Mouse (Mus musculus) yolk sac, embryonic 10.5 days (tissue): ENCODE data around the gene Zdhhc19.
"Not testable (repeated sequence)": the region's sequence is repeated elsewhere in the genome, so short reads cannot be mapped to it uniquely, and the experiment has no call there.

ENCODE experiments used
- DNase-seq: peaks from one replicate; pipeline ENCODE4 v3.0.0-alpha.2; 2017; ENCODE audit warnings: low spot score

Zdhhc19 gene

DNA sequence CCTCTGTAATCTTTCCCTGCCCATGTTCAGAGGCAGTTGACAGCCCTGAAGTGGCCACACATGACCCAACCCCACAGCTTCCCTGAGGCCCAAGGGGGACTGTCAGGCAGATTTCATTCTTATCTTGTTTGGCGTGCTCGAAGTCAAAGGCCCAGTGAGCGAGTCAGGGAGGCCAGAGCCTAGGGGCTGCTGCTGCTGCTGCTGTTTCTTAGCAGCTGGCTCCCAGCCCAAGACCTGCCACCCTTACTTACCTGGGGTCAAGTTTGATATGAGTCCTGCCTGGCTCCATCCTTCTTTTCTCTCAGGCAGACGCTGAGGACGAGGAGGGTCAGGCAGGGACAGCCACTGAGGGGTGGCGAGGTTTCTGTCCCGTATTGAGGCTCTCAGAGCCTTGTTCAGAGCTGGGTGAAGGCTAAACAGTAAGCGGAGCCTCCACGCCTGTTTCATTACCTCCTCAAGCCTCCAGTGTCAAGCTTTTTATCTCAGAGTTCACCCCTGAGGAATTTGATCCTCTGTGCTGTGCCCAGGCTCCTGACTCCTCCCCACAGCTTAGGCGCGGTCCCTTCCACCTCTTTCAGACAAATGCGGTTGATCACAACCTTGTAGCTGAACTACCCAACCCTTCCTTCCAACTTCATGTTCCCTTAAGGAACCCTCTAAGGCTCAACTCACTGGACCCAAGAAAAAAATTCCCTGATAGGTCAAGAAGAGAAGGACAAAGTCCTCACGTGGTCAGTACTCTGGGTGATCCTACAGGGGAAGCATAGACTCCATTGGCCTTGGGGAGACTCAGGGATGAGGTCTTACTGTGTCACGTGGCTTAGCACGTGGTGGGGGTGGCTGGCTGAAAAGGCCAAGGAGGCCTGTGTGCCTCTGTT is 8.6 kb upstream of the Zdhhc19 start, which contains the start of gene Slc51a:
Gene Slc51a, minus strand, starts transcription at position 646 of the 878 bp plus-strand sequence.
- DNase-seq, result peak; percentile 57

DNA sequence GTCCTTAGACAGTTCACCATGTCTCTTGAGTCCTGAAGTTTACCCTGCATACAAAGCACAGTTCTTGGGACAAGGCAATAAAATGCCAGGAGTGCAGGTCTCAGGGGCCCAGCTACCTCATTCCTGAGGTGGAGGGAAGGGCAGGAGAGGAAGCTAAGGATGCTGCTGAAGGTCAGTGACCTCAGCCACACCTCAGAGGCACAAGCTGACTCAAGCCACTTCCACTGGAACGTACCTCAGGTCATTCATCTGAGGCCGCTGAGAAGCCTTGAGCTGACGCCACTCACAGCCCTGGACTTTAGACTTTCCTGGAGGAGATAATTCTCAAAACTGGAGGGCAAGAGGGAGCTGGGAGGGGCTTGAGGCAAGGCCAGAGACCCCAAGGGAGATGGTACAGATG is 7.1 kb upstream of the Zdhhc19 start:
- peak; percentile 64 for DNase-seq

DNA sequence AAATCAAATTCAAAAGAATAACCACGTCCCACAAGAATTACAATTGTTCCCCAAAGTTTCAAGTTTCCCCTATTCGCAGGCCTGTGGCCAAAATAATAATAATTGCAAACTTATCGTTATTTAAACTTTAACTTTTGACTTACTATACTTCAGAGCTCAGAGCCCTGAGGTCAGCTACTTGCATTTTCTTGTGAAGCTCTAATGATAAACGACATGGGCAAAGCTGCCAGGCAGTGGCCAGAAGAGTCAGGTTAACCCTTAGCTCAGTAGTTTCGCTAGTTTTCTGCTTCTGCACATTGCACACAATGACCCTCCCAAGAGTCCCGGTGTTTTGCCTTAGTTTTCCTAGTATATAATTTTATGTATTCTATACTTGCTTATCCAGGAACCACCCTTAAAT is 1.7 kb upstream of the Zdhhc19 start:
- DNase-seq, result not testable (repeated sequence)

DNA sequence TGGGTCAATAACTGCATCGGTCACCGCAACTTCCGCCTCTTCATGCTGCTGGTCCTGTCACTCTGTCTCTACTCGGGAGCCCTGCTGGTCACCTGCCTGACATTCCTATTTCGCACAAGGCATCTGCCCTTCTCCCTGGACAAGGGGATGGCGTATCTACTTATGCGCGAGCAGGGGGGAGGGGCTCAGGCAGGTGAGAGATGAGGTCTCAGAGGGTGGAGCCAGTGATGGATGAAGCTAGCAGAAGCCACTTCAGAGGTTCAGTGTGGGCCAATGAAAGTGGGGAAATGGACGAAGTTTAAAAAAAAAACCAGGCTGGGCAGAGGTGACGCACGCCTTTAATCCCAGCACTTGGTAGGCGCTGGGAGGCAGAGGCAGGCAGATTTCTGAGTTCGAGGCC is 2.9 kb downstream of the Zdhhc19 start:
- DNase-seq, result no peak

DNA sequence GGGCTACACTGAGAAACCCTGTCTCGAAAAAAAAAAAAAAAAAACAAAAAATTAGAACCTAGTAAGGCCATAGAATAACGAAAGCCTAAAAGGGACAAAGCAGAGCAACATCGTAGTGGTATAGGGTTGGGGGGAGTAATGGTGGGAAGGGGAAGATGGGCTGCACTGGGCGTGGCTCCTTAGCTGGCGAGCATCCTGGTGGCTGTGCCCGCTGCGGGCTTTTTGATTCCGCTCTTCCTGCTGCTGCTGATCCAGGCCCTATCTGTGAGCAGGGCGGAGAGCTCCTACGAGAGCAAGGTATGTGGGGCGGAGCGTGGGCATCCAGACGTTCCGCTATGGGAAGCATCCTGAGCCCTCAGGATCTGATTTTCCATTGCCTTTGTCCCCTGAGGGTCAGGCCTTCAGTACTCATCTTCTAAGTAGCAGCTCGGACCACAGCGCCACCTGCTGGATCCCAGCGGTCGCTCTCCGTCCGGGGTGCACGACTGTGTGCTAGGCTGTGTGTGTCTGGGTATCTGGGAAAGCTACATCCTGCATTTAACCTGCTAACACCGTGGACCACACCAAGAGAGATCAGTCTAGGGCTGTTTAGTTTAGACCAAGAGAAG is 3.5 kb downstream of the Zdhhc19 start:
- peak; percentile 80 for DNase-seq

DNA sequence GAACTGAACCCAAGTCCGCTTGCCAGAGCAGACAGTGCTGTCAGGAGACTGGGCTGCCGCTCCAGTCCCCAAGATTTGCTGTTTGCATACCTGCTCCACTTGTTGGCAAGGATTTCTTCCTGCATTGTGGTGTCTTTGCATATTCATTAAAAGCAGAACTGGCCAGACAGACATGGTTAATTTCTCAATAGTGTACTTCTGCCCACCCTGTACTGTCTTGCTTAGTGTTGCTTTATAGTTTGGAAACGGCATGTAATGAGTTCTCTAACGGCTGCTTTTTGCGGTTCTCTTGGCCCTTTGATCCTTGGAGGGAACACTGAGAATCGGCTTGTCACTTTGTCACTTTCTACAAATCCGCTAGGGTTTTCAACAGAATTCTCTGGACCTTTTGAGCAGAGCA is 5.4 kb downstream of the Zdhhc19 start:
- DNase-seq, result no peak

DNA sequence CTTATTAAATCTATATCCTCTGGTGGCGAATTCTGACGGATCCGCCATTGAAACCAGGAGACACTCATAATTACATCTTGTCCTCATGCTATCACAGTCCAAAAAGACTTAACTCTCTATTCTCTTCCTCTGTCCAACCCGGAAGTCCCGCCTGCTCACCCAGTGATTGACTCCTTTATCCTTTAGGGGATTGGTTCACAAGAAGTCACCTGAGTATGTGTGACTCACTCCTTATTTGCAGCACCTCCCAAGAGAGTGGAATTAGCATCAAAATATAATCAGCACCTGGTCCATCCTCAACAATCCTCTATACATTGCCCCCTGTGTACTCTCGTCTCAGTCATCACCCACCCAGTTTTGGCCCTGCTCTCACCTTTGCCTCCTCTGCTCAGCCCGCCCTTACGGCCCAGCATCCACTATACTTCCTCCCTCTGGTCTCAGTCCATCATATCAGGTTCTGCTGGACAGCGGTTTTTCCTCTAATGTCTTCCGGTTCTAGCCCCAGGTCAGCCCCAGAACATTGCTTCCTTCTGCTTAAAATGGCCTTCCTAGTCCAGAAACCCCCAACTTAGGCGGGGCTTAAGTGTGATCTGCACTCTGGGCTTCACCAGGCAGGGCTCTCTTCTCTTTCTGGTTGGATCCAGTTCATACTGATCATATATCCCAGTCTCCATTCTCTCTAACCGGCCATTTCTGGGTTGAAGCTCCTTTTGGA is 6.7 kb downstream of the Zdhhc19 start:
- no peak for DNase-seq

DNA sequence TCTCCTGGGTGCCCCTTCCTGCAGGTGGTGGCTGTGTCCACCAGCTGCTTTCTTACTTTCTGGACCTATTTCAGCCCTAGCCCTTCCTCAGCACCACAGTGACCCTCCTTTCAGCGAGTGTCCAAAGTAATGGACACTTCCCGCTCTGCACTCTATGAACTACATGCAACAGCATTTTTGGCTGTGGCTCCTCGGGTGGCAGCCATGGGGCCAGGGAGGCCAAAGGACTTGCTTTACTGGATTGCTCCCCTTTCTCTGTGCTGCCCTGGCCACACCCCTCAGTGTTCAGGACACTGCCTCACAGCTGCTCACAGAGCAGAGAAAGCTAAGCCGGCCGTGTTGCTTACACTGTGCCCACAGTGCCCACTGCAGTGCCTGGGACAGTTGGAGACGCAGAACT is 7.6 kb downstream of the Zdhhc19 start:
- no peak for DNase-seq

DNA sequence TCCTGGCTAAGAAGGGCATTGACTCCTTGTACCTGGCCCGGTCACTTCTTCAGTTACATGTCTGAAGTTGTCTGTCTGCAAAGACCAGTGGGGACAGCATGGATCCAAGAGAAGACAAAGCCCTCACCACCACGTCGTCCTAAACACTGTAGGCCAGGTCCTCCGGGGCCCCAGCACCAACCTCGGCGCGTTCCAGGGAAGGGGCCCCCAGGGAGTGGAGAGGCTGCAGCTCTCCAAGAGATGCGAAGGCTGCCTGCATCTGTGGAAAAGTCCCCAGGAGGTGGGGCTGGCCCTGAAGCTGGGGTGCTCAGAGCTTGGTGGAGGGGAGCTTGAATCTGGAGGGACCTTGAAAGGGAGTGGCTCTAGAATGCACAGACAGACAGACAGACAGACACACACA is 10.2 kb downstream of the Zdhhc19 start:
- no peak for DNase-seq

DNA sequence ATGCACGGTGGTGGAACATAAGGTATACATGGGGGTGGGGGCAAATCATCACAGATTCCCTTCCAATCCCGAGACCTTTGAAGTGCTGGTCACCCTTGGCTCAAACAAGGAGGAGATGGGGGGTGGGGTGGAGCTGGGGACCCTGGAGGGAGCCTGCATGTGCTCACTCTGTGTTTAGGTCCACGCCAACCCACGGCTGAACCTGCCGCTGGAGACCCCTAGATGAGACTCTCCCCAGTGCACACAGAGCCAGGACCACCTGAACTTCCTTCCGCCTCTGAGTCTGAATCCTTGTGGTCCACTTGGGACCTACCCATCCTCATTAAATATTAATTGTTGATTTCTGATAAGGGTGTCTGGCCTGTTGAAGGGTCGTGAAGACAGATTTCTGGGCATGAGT is 10.8 kb downstream of the Zdhhc19 start:
- no peak for DNase-seq

DNA sequence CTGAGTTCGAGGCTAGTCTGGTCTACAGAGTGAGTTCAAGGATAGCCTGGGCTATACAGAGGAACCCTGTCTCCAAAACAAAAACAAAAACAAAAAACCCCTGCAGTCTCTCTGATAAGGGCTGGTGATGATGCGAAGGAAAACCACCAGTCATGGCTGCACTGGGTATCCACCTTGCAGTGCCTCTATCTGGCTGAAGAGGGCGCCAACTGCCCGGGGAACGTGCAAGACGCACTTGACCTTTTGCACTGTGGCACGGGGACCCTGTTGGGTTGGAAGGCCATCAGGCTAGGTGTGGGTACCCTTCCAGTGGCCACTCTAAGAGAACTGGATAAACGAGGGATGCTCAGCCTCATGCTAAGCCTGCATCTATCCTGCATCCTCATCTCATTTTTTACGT is 11.3 kb downstream of the Zdhhc19 start:
- DNase-seq, result peak; percentile 57

DNA sequence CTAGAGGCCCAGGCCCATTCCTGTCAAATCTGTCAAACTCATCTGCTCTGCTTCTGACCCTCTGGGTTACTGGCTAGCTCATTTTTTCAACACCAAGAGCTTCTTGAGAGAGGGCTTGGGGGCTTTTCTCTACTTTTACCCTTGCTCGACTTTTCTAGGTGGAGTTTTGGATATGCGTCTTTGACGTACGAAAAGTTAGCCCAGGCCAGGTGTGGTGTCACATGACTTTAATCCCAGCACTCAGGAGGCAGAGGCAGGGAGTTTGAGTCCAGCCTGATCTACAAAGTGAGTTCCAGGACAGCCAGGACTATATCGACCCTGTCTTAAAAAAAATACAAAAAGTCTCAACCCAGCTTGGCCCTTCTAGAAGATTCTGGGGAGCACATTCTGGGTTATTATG is 12.0 kb downstream of the Zdhhc19 start:
- no peak for DNase-seq

DNA sequence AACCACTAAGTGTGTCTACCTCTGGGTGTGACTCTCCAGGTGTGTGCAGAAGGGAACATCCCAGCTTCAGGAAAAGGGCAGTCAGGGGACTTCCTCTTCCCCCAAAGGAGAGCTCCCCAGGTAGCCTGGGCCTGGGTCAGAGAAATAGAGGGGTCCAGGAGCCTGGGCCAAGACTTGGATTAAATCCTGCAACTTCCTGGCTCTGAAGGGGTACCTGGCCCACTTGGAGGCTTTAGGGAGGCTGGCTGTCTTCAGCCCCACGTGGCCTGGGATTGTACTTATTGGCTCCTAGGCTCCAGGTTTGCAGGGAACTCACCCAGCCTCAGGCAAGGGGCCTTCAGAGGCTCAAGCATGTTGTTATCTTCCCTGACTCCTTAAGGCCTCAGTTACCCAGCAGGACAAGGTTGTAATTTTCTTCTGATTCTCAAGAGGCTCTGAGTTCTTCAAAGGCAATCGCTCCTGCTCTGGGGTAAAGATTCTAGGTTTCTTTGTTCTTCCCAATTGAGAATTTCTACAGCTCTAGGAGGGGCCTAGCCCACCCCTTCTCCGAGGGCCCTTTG is 12.5 kb downstream of the Zdhhc19 start:
- DNase-seq, result no peak

DNA sequence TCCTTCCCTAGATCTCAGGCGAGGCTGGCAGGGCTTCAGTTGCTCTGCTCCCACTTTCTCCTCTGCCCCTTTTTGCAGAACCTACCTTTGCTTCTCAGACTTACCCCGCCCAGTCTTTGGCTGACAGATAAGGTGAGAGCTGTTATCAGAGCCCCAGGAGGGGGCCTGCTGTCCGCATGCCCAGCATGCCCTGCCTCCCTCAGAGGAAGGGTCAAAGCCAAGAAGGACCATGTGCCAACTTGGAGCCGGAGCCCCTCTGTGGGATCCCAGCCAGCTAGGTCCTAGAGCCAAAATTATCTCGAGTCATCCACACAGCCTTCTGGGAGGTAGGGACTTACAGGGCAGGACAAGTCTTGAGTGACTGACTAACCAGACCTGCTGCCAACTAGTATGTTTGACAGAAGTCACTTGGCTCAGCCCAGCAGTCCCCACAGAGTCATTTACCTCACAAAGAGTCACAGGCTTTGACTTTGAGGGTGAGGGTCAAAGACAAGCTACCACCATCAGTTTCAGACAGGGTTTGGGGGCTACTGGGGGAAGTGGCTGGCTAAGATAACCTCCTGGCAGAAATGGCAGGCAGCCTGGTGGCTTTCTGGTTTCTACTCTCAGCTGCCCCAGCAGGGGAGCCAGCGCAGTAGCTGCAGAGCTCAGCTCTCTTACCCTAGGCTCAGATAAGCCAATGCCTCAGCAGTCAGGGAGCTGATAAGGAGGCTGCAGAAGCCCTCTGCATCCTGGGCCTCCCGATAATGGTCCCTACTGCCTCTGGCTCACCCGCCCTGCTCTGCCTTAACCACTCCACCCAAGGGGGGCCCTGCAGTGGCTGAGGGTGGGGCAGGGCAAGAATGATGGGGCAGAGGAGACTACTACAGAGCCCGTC is 13.2 kb downstream of the Zdhhc19 start:
- DNase-seq, result peak; percentile 79

DNA sequence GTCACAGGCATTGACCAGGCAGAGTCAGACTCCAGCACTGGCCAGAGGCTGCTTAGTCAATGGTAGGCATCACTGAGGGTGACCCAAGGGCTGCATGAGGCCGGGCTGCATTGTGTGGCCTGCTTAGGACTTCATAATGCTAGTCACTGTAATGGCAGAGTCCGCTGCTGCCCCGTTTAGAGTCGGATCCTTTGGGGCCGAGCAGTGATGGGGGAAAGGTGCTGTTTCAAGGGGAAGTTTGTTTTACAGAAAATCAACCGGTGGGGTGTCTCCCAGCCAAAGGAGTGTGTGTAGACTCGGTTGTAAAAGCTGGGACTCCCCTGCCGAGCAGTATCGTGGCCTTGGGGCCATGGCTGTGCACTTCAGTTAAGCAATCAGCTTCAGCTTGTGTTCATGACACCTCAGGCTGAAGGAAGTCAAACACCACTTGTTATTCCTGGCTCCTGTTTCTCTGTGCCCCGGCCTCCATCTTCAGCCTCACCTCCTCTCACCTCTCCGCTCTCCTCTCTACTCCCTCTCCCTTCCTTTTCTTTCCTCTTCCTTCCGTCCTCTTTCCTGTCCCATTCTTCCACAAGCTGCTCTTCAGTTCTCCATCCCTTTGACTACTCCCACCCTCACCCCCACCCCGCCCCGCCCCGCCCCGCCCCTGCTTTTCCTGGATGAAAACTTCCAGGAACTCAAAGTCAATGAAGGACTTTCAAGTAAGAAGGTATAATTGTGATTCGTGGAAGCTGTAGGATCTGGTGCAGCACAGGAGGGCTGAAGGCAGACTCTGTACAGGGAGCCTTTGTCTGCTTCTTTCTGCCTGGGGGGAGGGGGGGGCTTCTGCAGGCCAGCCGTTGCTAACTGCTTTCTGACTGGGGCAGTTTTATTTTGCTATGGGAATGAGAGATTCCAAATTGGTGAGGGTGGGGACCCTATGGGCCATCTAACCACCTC is 14.6 kb downstream of the Zdhhc19 start:
- no peak for DNase-seq

DNA sequence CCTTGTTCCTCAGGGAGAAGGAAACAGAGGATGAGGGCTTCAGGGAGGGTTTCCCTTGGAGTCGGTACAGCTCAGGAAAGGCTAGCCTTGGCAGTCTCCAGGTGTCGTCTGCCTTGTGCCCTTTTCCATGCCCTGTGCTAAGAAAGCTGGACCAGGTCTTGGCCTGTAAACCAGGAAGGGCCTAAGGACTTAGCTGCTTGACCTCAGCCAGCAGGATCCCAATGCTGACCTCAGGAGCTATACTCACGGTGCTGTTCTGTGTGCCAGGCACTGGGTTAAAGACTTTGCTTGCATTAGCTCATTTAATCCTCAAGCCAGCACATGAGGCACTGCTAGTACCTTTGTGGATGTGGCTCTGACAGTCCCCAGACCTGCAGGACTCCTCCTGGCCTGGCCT is 15.3 kb downstream of the Zdhhc19 start:
- no peak for DNase-seq

DNA sequence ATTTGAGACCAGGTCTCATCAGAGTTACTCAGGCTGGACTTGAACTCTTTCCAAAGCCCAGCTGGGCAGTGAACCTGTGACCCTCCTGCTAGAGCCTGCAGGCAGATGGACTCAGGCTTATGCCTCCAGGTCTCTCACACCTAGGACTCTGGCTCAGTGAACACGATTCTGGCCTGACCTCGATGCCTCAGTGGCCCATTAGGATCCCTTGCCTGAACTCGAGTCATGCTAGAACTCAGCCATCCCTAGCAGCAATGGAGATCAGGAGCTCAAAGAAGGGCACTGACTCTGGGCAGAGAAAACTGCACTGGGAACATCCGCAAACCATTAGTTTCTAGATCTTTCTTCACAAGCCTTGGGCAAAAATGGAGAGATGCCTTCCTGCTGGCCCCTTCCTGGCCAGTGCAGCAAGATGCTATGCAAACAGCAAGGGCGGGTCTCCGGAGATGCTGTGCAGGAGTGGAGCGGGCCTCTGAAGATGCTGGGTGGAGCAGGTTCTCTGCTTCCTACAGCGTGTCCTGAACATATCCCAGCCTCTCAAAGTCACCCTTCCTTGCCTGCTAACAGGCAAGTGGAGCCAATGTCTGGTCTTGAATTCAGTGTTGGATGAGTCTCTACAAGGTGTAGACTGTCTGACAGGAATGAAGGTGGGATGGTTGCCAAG is 15.9 kb downstream of the Zdhhc19 start:
- DNase-seq, result no peak

DNA sequence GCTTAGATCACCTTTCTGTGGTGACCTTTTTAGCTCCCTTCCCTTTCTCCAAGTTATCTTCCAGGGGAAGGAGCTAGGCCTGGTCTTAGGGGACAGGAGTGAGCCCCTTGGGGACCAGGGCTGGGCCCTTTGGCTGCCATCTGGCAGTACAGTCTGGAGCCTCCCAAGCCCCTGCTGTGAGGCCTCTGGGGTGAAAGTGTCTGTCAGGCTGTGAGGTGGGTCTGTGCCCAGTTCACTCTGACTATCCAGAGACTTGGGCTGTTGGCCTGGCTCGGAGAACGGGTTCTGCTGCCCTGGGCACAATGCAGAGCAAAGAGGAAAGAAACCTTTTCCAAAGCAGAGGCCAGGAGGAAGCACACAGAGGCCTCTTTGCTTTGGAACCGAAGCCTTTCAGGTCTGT is 16.9 kb downstream of the Zdhhc19 start:
- no peak for DNase-seq

DNA sequence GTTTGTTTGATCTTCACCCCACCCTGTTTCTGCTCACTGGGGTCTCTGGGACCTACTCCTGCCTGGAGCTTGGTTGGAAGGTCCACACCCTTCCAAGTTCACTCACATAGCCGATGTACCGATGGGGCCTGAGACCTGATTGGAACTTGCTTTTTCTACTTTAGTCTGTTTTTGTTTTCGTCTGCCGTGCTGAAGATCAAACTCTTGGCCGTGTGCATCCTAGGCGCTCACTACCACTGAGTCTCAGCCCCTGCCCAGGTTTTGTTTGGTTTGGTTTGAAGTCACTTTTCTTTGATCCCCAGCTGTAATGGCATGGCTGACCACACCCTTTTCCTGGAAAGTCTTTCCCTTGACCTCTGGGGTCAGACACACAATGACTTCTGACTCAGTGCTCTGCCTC is 17.3 kb downstream of the Zdhhc19 start:
- DNase-seq, result no peak

DNA sequence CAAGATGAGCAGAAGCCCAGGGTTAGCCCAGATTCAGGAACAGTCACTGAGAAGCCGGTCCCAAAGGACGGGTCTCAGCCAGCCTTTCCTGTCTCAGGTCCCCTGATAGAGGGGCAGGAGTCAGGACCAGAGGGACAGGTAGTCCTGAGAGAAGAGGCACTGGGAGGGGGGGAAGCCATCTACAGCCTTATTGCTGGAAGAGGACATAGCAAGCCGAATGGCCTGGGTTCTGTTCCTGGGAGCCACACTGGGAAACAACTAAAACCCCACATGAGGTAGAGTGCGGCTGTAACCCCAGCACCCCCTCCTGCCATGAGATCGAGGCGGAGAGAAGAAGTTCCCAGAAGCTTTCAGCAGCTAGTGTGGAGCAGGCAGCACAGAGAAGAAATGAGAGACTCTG is 17.9 kb downstream of the Zdhhc19 start:
- no peak for DNase-seq
